Mouse (Mus musculus) forebrain, embryonic 16.5 days (tissue): ENCODE measurements around the gene Slc25a43. TPM values are rescaled to one million over a fixed set of nuclear protein-coding genes. Genes with fewer than 3 reads are reported as not detected.

Experiments
- ATAC-seq: fragments of 200-750 bp; cut with Nextera tagmentation; 2 replicates; pipeline ENCODE4 v1.8.0; 2017; ENCODE audit warnings: mild to moderate bottlenecking, moderate library complexity
- H3K27ac ChIP-seq: fragments of 300-500 bp; sonication (generic); 2 replicates; pipeline ENCODE4 v1.5.1; 2014; ENCODE audit warnings: low read length, control low read depth
- H3K27me3 ChIP-seq: fragments of 300-500 bp; sonication (generic); replicated peaks from 2 replicates; pipeline ENCODE4 v1.6.1; 2014; ENCODE audit warnings: low read length; ENCODE audit not compliant: control insufficient read depth, insufficient read depth
- H3K36me3 ChIP-seq: fragments of 300-500 bp; sonication (generic); 2 replicates; pipeline ENCODE4 v1.6.1; 2014; ENCODE audit not compliant: control insufficient read depth, insufficient read depth
- H3K4me1 ChIP-seq: fragments of 300-500 bp; sonication (generic); replicated peaks from 2 replicates; pipeline ENCODE4 v1.6.1; 2014; ENCODE audit warnings: low read length; ENCODE audit not compliant: control insufficient read depth, insufficient read depth
- H3K4me2 ChIP-seq: fragments of 300-500 bp; sonication (generic); 2 replicates; pipeline ENCODE4 v1.6.1; 2014; ENCODE audit warnings: mild to moderate bottlenecking, low read length, control low read depth
- H3K4me3 ChIP-seq: fragments of 300-500 bp; sonication (generic); replicated peaks from 2 replicates; pipeline ENCODE4 v1.5.1; 2014; ENCODE audit warnings: mild to moderate bottlenecking, low read length, control low read depth
- H3K9ac ChIP-seq: fragments of 300-500 bp; sonication (generic); replicated peaks from 2 replicates; pipeline ENCODE4 v1.6.1; 2014; ENCODE audit warnings: low read depth, low read length, control low read depth
- H3K9me3 ChIP-seq: fragments of 300-500 bp; sonication (generic); 2 replicates; pipeline ENCODE4 v1.6.1; 2016; ENCODE audit warnings: low read length; ENCODE audit not compliant: control insufficient read depth
- WGBS: fragments of 180-500 bp; shearing (Covaris S2); extraction: QIAGEN DNeasy Blood & Tissue Kit; methylation state at CpG from one replicate; pipeline ENCODE4 v1.1.7; 2014; 5-methylcytosine and 5-hydroxymethylcytosine counted together
- polyA plus RNA-seq: library from polyadenylated mRNA; unstranded; fragments of >200 nt; fragmentation: Nextera tagmentation; extraction: Ambion mirVana; gene quantifications from 2 replicates; pipeline ENCODE4 v1.2.1, GENCODE M21; 2015

Slc25a43 gene
- polyA plus RNA-seq, 1 experiment from 2014 or later = 0.70 TPM

GRCm38 (mm10) chrX:36750591-36750990, 7.1 kb downstream of the Slc25a43 start:
- no peaks in the 10 kb centered on the region for H3K9me3 ChIP-seq
- 88% methylated on average over 1 of the region's 1 CpGs for WGBS
- no peak overlapping the region for H3K4me2 ChIP-seq
- H3K27ac ChIP-seq = no peak overlapping the region
- H3K9ac ChIP-seq = no peak overlapping the region
- H3K4me1 ChIP-seq = no peaks in the 10 kb centered on the region
- no peak overlapping the region for H3K4me3 ChIP-seq
- H3K27me3 ChIP-seq = no peaks in the 10 kb centered on the region
- no peaks in the 10 kb centered on the region for H3K36me3 ChIP-seq
- ATAC-seq = no peak

DNA sequence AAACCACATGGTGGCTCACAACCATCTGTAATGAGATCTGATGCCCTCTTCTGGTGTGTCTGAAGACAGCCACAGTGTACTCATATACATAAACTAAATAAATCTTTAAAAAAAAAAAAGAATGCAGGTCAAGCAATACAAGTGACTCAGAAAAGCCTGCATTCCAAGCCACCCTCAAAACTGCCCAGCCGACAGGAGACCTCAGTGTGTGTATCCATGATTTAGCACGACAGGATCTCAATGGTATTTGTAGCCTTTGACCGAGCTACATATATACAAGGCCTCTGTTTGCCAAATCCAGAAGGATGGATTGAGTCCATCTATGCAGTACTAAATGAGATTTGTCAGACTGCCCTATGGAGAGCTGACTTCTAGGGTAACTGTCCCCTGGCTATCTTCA, 9.1 kb downstream of the Slc25a43 start:
- 93% methylated on average over 3 of the region's 3 CpGs for WGBS
- H3K9ac ChIP-seq = no peak overlapping the region
- no peaks in the 10 kb centered on the region for H3K27me3 ChIP-seq
- no peak overlapping the region for H3K4me2 ChIP-seq
- no peak for ATAC-seq
- H3K4me3 ChIP-seq = no peak overlapping the region
- H3K27ac ChIP-seq = no peak overlapping the region
- no peaks in the 10 kb centered on the region for H3K36me3 ChIP-seq
- H3K4me1 ChIP-seq = no peaks in the 10 kb centered on the region
- no peaks in the 10 kb centered on the region for H3K9me3 ChIP-seq

DNA sequence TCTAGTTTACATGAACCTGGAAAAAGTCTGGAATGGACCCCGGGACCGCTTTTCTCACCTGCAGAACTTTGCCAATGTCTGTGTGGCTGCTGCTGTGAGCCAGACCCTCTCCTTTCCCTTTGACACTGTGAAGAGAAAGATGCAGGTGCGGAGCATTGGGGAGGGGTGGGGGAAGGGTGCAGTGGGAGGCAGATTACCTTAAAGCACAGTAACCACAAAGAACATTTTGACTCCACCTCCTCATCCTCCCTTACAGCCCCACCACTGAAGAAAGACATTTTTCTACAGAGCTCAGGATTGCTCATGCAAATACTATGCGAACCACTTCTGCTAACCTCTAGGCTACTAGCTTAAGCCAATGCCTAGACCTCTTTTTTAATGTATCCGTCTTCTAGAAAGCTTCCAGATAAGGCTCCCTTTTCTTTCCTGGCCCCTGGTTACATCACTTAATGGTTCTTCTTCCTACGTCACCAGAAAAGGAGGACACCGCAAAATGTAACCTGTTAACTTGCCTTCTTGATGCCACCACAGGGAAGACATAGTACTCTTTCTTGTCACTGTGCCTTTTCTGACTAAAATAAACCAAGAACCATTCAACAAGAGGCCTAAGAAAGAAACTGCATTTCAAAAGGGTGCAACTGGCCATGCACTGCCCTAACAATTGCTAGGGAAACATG, 14.5 kb downstream of the Slc25a43 start:
- Histone ChIP-seq H3K4me2 (no peak overlapping the region), H3K4me1 (peaks cover 3% of the 10 kb centered on the region; the same call in 1 of the 2 replicates), H3K27me3 (no peaks in the 10 kb centered on the region), H3K27ac (no peak overlapping the region), H3K36me3 (no peaks in the 10 kb centered on the region), H3K9me3 (no peaks in the 10 kb centered on the region), H3K4me3 (no peak overlapping the region), H3K9ac (no peak overlapping the region)
- ATAC-seq = no peak
- WGBS = 68% methylated on average over 7 of the region's 7 CpGs

DNA sequence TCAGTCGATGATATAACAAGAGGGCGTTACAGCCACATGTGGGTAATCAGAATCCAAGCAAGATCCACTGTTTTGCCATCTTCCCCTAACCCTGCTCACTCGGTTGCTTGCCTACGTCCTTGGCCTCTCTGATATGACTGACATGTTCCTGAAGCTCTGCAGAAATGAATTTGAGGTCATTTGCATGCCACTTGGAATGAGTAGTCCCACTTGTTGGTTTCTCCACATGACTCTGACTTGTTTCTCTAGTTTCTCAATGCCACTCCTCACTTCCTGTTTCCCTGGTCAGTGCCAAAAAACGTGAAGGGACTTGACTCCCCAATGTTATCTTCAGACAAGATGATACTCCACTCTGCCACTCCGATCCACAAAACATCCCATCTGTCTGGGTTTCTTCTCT, 15.1 kb downstream of the Slc25a43 start:
- Histone ChIP-seq H3K9me3 (no peaks in the 10 kb centered on the region), H3K36me3 (no peaks in the 10 kb centered on the region), H3K4me2 (no peak overlapping the region), H3K27ac (no peak overlapping the region), H3K4me3 (no peak overlapping the region), H3K4me1 (peaks cover 6% of the 10 kb centered on the region; the same call in 1 of the 2 replicates), H3K9ac (no peak overlapping the region), H3K27me3 (no peaks in the 10 kb centered on the region)
- no peak for ATAC-seq
- 69% methylated on average over 6 of the region's 6 CpGs for WGBS

- Histone ChIP-seq H3K9me3 (no peaks in the 10 kb centered on the region), H3K27ac (peak overlapping the region; percentile 5), H3K4me2 (no peak overlapping the region), H3K4me1 (peaks cover 6% of the 10 kb centered on the region; the same call in 1 of the 2 replicates), H3K36me3 (no peaks in the 10 kb centered on the region), H3K4me3 (no peak overlapping the region), H3K27me3 (no peaks in the 10 kb centered on the region), H3K9ac (no peak overlapping the region)
- WGBS = 26% methylated on average over 6 of the region's 6 CpGs
- ATAC-seq = peak; percentile 53
Observed at GRCm38 (mm10) chrX:36760946-36761635, 17.6 kb downstream of the Slc25a43 start.

- no peak overlapping the region for H3K4me3 ChIP-seq
- 59% methylated on average over 5 of the region's 5 CpGs for WGBS
- H3K4me1 ChIP-seq = peaks cover 6% of the 10 kb centered on the region; the same call in 1 of the 2 replicates
- no peak overlapping the region for H3K4me2 ChIP-seq
- H3K27me3 ChIP-seq = no peaks in the 10 kb centered on the region
- no peaks in the 10 kb centered on the region for H3K36me3 ChIP-seq
- H3K9me3 ChIP-seq = no peaks in the 10 kb centered on the region
- H3K27ac ChIP-seq = no peak overlapping the region
- ATAC-seq = no peak
- H3K9ac ChIP-seq = no peak overlapping the region
Observed at GRCm38 (mm10) chrX:36762289-36762688, 18.8 kb downstream of the Slc25a43 start.

DNA sequence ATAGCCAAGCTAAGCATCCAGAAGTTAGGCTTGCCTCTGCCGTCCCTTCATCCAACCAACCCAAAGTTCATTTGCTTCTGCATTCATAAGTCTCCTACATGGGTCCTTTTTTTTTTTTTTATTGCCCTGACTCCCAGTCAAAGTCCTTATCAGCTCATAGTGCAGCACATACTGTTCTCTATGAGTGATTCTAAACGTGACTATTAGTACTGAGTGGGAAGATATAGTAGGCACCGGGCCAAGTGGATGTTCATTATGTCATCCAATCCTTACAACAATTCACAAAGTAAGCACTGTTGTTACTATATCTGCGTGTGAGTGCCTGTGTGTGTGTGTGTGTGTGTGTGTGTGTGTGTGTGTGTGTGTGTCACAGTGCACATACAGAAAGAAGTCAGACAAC, 19.4 kb downstream of the Slc25a43 start:
- 46% methylated on average over 4 of the region's 4 CpGs for WGBS
- H3K4me2 ChIP-seq = no peak overlapping the region
- H3K4me3 ChIP-seq = no peak overlapping the region
- H3K27ac ChIP-seq = no peak overlapping the region
- H3K4me1 ChIP-seq = peaks cover 6% of the 10 kb centered on the region; the same call in 1 of the 2 replicates
- H3K36me3 ChIP-seq = no peaks in the 10 kb centered on the region
- ATAC-seq = 0 out of 2 replicates have a peak, but pooled peaks have one; percentile 24
- no peak overlapping the region for H3K9ac ChIP-seq
- no peaks in the 10 kb centered on the region for H3K9me3 ChIP-seq
- H3K27me3 ChIP-seq = no peaks in the 10 kb centered on the region

DNA sequence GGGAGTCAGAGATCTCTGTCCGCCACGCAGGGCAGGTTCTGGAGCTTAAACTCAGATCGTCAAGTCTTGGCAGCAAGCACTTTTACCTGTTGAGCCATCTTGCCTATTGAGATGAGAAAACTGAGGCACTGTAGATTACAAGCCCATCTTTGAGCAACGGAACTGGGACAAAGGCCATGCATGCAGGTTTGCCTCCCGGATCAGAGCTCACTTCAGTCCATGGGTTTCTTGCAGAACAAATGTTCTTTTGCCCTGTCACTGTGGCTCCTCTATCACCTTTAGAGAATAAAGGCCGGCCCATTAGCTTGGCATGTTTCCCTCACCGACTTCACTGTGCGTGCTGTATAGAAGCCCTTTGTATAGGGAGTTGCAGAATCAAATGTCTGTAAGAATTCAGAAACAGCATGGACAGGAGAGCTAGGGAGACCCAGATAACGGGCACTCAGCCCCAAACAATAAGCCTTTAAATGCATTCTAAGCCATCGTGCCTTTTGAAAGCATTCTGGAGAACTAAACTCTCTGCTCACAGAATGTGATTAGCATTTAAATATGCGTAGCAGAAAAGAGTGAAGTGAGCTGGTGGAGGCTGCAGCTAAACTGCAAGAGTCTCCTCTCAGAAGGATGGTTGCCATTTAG, 20.0 kb downstream of the Slc25a43 start:
- 25% methylated on average over 11 of the region's 11 CpGs for WGBS
- peak; percentile 65 for ATAC-seq
- Histone ChIP-seq H3K4me3 (no peak overlapping the region), H3K4me1 (peaks cover 6% of the 10 kb centered on the region; the same call in 1 of the 2 replicates), H3K36me3 (no peaks in the 10 kb centered on the region), H3K27ac (peak overlapping the region; percentile 50; the same call in 1 of the 2 replicates), H3K9me3 (no peaks in the 10 kb centered on the region), H3K4me2 (peak overlapping the region; percentile 18), H3K9ac (no peak overlapping the region), H3K27me3 (no peaks in the 10 kb centered on the region)

DNA sequence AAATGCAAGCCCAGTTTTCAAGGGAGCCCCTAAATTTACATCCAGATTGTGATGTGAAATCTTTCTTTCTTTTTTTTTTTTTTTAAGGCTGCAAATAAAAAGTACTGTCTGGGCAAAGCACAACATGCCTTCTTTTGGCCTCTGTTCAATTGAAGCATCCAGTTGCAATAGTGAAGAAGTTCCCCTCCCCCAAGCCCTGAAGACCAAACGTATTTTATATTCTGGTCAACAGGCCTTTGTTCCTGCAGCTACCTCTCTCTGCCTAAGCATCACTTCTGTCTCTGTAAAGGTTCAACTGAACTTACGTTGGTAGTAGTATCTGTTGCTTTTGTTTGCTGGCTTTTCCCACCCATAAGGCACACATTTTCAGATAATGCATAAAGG, 20.5 kb downstream of the Slc25a43 start:
- H3K4me3 ChIP-seq = no peak overlapping the region
- H3K9ac ChIP-seq = no peak overlapping the region
- no peaks in the 10 kb centered on the region for H3K27me3 ChIP-seq
- H3K4me2 ChIP-seq = no peak overlapping the region
- no peak for ATAC-seq
- H3K27ac ChIP-seq = peak overlapping the region; percentile 50
- H3K9me3 ChIP-seq = no peaks in the 10 kb centered on the region
- 20% methylated on average over 2 of the region's 2 CpGs for WGBS
- H3K36me3 ChIP-seq = no peaks in the 10 kb centered on the region
- peaks cover 6% of the 10 kb centered on the region; the same call in 1 of the 2 replicates for H3K4me1 ChIP-seq
